Mouse (Mus musculus): ENCODE data around the gene Tmem132b.

The Tmem132b gene

GRCm38 (mm10) chr5:125583298-125583697 lies 51.7 kb downstream of the Tmem132b start:
- DNase-seq, result no peak

GRCm38 (mm10) chr5:125583836-125584235 lies 52.3 kb downstream of the Tmem132b start:
- no peak for DNase-seq

GRCm38 (mm10) chr5:125585211-125585610 lies 53.6 kb downstream of the Tmem132b start:
- no peak for DNase-seq

- DNase-seq, result no peak
These were observed 56.6 kb downstream of the Tmem132b start for GRCm38 (mm10) chr5:125588203-125588602.

- DNase-seq, result no peak
These were observed 57.5 kb downstream of the Tmem132b start for GRCm38 (mm10) chr5:125588876-125589667.

GRCm38 (mm10) chr5:125598056-125598455 lies 66.5 kb downstream of the Tmem132b start:
- DNase-seq, result no peak

- DNase-seq, result no peak
These were observed 75.6 kb downstream of the Tmem132b start for GRCm38 (mm10) chr5:125607146-125607545.

GRCm38 (mm10) chr5:125609968-125610367 lies 78.4 kb downstream of the Tmem132b start:
- DNase-seq, result no peak

GRCm38 (mm10) chr5:125612460-125612859 lies 80.9 kb downstream of the Tmem132b start:
- no peak for DNase-seq

GRCm38 (mm10) chr5:125613136-125613535 lies 81.6 kb downstream of the Tmem132b start:
- DNase-seq, result no peak

GRCm38 (mm10) chr5:125614348-125614747 lies 82.8 kb downstream of the Tmem132b start:
- DNase-seq, result no peak

- no peak for DNase-seq
These were observed 85.5 kb downstream of the Tmem132b start for GRCm38 (mm10) chr5:125617050-125617449.

- no peak for DNase-seq
These were observed 96.3 kb downstream of the Tmem132b start for GRCm38 (mm10) chr5:125627816-125628348.

- DNase-seq, result no peak
These were observed 103.1 kb downstream of the Tmem132b start for GRCm38 (mm10) chr5:125634666-125635065.

GRCm38 (mm10) chr5:125640966-125641365 lies 109.4 kb downstream of the Tmem132b start:
- DNase-seq, result no peak

- DNase-seq, result no peak
These were observed 110.1 kb downstream of the Tmem132b start for GRCm38 (mm10) chr5:125641531-125642147.

GRCm38 (mm10) chr5:125648236-125648635 lies 116.7 kb downstream of the Tmem132b start:
- no peak for DNase-seq

GRCm38 (mm10) chr5:125649982-125650381 lies 118.4 kb downstream of the Tmem132b start:
- no peak for DNase-seq

GRCm38 (mm10) chr5:125658101-125658500 lies 126.5 kb downstream of the Tmem132b start:
- DNase-seq, result no peak

- no peak for DNase-seq
These were observed 127.6 kb downstream of the Tmem132b start for GRCm38 (mm10) chr5:125658959-125659749.

GRCm38 (mm10) chr5:125675623-125676022 lies 144.0 kb downstream of the Tmem132b start:
- no peak for DNase-seq

GRCm38 (mm10) chr5:125676025-125676623 lies 144.6 kb downstream of the Tmem132b start:
- no peak for DNase-seq

- no peak for DNase-seq
These were observed 149.3 kb downstream of the Tmem132b start for GRCm38 (mm10) chr5:125680889-125681288.
